Mouse (Mus musculus): ENCODE results near the gene Avpr2. TPM values are rescaled to one million over a fixed set of nuclear protein-coding genes. Genes with fewer than 3 reads are reported as not detected.

The Avpr2 gene
- polyA plus RNA-seq, 2 experiments: not detected

DNA sequence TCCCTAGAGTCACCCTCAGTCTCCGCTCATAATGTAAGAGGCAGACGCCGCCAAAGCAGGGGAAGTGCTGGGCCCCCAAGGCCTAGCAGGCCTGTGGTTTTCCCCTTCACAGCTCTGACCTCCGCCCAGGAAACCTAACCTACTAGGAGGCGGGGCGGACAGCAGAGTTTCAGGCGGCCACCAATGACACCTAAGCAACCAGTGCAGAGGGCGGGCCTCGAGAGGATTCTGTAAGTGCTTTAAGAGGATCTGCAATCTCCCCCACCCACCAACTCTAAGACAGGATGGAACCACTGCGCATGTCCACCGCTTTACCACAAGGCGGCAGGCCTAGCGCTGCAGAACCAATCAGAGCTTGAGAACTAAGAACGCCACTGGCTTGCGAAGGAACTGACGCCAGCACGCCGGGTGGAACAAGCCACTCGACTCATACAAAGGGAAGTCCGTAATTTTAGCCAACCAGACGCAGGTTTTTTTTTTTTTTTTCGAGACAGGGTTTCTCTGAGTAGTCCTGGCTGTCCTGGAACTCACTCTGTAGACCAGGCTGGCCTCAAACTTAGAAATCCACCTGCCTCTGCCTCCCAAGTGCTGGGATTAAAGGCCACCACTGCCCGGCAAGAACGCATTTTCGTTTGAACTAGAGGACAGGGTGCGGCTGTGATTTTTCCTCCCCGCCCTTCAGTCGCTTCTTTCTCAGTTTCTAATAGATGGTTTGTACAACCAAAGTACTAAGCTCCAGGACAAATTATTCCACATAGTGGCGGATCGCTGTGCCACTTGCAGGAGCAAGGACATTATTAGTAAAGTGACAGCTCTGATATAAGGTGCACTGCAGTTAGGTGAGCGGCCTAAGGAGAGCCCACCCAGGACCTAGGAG lies 23.2 kb downstream of the Avpr2 start:
- H3K9ac ChIP-seq (ENCODE audit: low read depth, low read length, severe bottlenecking): 0 out of 2 replicates have a peak overlapping the region, but pooled peaks have one; percentile 31
- 30% methylated on average over 31 of the region's 31 CpGs for WGBS
- H3K4me3 ChIP-seq (replicated peaks; ENCODE audit: low read length): peak overlapping the region; percentile 15; the same call in 1 of the 2 replicates

DNA sequence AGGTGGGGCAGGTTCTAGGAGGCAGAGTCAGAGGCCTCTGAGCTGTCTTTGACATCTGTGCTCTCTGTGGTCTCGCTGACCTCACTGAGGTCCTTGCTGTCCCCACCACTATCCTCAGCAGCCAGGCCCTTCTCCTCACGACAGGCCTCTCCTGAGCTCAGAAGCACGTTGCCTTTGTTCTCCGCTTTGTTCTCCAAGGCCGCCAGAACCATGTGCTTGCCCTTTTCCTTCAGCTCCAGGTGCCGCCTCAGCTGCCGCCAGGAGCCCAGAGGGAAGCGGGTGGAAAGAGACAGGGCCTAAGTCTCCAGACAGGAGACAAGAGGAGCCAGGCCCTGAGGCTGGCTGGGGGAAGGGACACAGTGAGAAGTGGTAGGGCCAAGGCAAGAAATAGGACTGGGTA lies 25.0 kb downstream of the Avpr2 start:
- H3K4me3 ChIP-seq (replicated peaks; ENCODE audit: low read length): no peak overlapping the region
- H3K4me2 ChIP-seq (replicated peaks; ENCODE audit: low read depth, low read length, severe bottlenecking): no peak overlapping the region
- no peak for TF ChIP-seq POLR2A (IDR thresholded peaks at IDR 0.05; ENCODE audit: borderline replicate concordance, extremely low read depth, insufficient read depth, insufficient read length)
- no peak for ATAC-seq (ENCODE audit: low FRiP score, low read depth)
- H3K9ac ChIP-seq (ENCODE audit: low read depth, low read length, severe bottlenecking): no peak overlapping the region
- no peaks in the 10 kb centered on the region for H3K9me3 ChIP-seq (ENCODE audit: control insufficient read depth, low read length)
- 83% methylated on average over 8 of the region's 8 CpGs for WGBS
- no peak for DNase-seq (ENCODE audit: low spot score)
- no peaks in the 10 kb centered on the region for H3K27me3 ChIP-seq (ENCODE audit: control insufficient read depth, insufficient read depth, low read length)
- H3K4me1 ChIP-seq (ENCODE audit: control insufficient read depth, insufficient read depth, low read length): no peaks in the 10 kb centered on the region
- H3K27ac ChIP-seq (replicated peaks; ENCODE audit: low read depth, low read length): no peak overlapping the region
- H3K36me3 ChIP-seq (ENCODE audit: control insufficient read depth, insufficient read depth, low read length): peaks cover 21% of the 10 kb centered on the region

More for the DNA sequence above, 23.2 kb downstream of the Avpr2 start:
- DNase-seq (ENCODE audit: low spot score) (peak; percentile 95), ATAC-seq (ENCODE audit: low FRiP score, low read depth) (peak; percentile 96)
- H3K4me1 ChIP-seq (ENCODE audit: control insufficient read depth, insufficient read depth, low read length): no peaks in the 10 kb centered on the region
- no peak for TF ChIP-seq POLR2A (IDR thresholded peaks at IDR 0.05; ENCODE audit: borderline replicate concordance, extremely low read depth, insufficient read depth, insufficient read length)
- no peaks in the 10 kb centered on the region for H3K27me3 ChIP-seq (ENCODE audit: control insufficient read depth, insufficient read depth, low read length)
- H3K27ac ChIP-seq (replicated peaks; ENCODE audit: low read depth, low read length): peak overlapping the region; percentile 75
- no peaks in the 10 kb centered on the region for H3K9me3 ChIP-seq (ENCODE audit: control insufficient read depth, low read length)
- H3K4me2 ChIP-seq (replicated peaks; ENCODE audit: low read depth, low read length, severe bottlenecking): peak overlapping the region; percentile 35
- peaks cover 21% of the 10 kb centered on the region for H3K36me3 ChIP-seq (ENCODE audit: control insufficient read depth, insufficient read depth, low read length)

DNA sequence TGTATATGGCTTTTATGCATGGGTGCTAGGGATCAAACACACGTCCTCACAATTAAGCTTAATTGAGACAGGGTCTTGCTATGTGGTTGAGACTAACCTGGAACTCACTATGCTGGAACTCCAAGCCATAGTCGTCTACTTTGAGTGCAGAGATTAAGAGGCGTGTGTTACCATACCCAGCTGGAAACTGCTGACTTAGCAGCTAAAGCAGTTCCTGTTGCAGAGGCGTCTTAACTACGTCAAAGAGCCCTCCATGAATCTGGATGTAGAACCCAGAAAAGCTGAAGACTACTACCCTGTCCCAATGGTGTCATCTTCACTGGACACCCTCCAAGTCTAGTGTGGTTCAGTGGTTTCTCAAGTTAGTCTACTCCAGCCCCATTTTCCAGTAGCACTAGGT lies 26.7 kb downstream of the Avpr2 start:
- no peak overlapping the region for H3K4me3 ChIP-seq (replicated peaks; ENCODE audit: low read length)
- no peak overlapping the region for H3K27ac ChIP-seq (replicated peaks; ENCODE audit: low read depth, low read length)
- ATAC-seq (ENCODE audit: low FRiP score, low read depth): no peak
- no peaks in the 10 kb centered on the region for H3K27me3 ChIP-seq (ENCODE audit: control insufficient read depth, insufficient read depth, low read length)
- DNase-seq (ENCODE audit: low spot score): no peak
- no peaks in the 10 kb centered on the region for H3K9me3 ChIP-seq (ENCODE audit: control insufficient read depth, low read length)
- no peak for TF ChIP-seq POLR2A (IDR thresholded peaks at IDR 0.05; ENCODE audit: borderline replicate concordance, extremely low read depth, insufficient read depth, insufficient read length)
- WGBS: 84% methylated on average over 5 of the region's 5 CpGs
- H3K9ac ChIP-seq (ENCODE audit: low read depth, low read length, severe bottlenecking): no peak overlapping the region
- peaks cover 21% of the 10 kb centered on the region for H3K36me3 ChIP-seq (ENCODE audit: control insufficient read depth, insufficient read depth, low read length)
- no peak overlapping the region for H3K4me2 ChIP-seq (replicated peaks; ENCODE audit: low read depth, low read length, severe bottlenecking)
- H3K4me1 ChIP-seq (ENCODE audit: control insufficient read depth, insufficient read depth, low read length): no peaks in the 10 kb centered on the region

GRCm38 (mm10) chrX:73921285-73921822 lies 29.5 kb downstream of the Avpr2 start:
- no peak for DNase-seq (ENCODE audit: low spot score)
- ATAC-seq (ENCODE audit: low FRiP score, low read depth): peak; percentile 16; the same call in 1 of the 2 replicates
- Histone ChIP-seq H3K36me3 (ENCODE audit: control insufficient read depth, insufficient read depth, low read length) (peaks cover 21% of the 10 kb centered on the region), H3K27me3 (ENCODE audit: control insufficient read depth, insufficient read depth, low read length) (no peaks in the 10 kb centered on the region), H3K4me3 (replicated peaks; ENCODE audit: low read length) (peak overlapping the region; percentile 52), H3K9me3 (ENCODE audit: control insufficient read depth, low read length) (no peaks in the 10 kb centered on the region), H3K27ac (replicated peaks; ENCODE audit: low read depth, low read length) (0 out of 2 replicates have a peak overlapping the region, but pooled peaks have one; percentile 26), H3K9ac (ENCODE audit: low read depth, low read length, severe bottlenecking) (peak overlapping the region; percentile 63), H3K4me2 (replicated peaks; ENCODE audit: low read depth, low read length, severe bottlenecking) (peak overlapping the region; percentile 53), H3K4me1 (ENCODE audit: control insufficient read depth, insufficient read depth, low read length) (no peaks in the 10 kb centered on the region)
- WGBS: 20% methylated on average over 34 of the region's 34 CpGs
- TF ChIP-seq POLR2A (IDR thresholded peaks at IDR 0.05; ENCODE audit: borderline replicate concordance, extremely low read depth, insufficient read depth, insufficient read length): no peak

GRCm38 (mm10) chrX:73921823-73922549 lies 30.1 kb downstream of the Avpr2 start, which contains the start of the genes Arhgap4 and Naa10:
Gene Arhgap4 (minus strand): TSS chrX:73921870.
Gene Naa10 (minus strand): TSS chrX:73921944.
- Histone ChIP-seq H3K9me3 (ENCODE audit: control insufficient read depth, low read length) (no peaks in the 10 kb centered on the region), H3K36me3 (ENCODE audit: control insufficient read depth, insufficient read depth, low read length) (peaks cover 21% of the 10 kb centered on the region), H3K9ac (ENCODE audit: low read depth, low read length, severe bottlenecking) (peak within 1 kb of the TSS; percentile 63), H3K4me3 (replicated peaks; ENCODE audit: low read length) (peak within 1 kb of the TSS; percentile 52), H3K4me2 (replicated peaks; ENCODE audit: low read depth, low read length, severe bottlenecking) (peak within 1 kb of the TSS; percentile 59), H3K27me3 (ENCODE audit: control insufficient read depth, insufficient read depth, low read length) (no peaks in the 10 kb centered on the region), H3K27ac (replicated peaks; ENCODE audit: low read depth, low read length) (peak within 1 kb of the TSS; percentile 38; the same call in 1 of the 2 replicates), H3K4me1 (ENCODE audit: control insufficient read depth, insufficient read depth, low read length) (no peaks in the 10 kb centered on the region)
- WGBS: 21% methylated on average over 43 of the region's 43 CpGs
- no peak for TF ChIP-seq POLR2A (IDR thresholded peaks at IDR 0.05; ENCODE audit: borderline replicate concordance, extremely low read depth, insufficient read depth, insufficient read length)
- ATAC-seq (ENCODE audit: low FRiP score, low read depth): peak; percentile 94
- DNase-seq (ENCODE audit: low spot score): peak; percentile 91

All from limb, embryonic 14.5 days (tissue).